Mouse (Mus musculus): ENCODE results near the gene Prrxl1.

Gene Prrxl1

DNA sequence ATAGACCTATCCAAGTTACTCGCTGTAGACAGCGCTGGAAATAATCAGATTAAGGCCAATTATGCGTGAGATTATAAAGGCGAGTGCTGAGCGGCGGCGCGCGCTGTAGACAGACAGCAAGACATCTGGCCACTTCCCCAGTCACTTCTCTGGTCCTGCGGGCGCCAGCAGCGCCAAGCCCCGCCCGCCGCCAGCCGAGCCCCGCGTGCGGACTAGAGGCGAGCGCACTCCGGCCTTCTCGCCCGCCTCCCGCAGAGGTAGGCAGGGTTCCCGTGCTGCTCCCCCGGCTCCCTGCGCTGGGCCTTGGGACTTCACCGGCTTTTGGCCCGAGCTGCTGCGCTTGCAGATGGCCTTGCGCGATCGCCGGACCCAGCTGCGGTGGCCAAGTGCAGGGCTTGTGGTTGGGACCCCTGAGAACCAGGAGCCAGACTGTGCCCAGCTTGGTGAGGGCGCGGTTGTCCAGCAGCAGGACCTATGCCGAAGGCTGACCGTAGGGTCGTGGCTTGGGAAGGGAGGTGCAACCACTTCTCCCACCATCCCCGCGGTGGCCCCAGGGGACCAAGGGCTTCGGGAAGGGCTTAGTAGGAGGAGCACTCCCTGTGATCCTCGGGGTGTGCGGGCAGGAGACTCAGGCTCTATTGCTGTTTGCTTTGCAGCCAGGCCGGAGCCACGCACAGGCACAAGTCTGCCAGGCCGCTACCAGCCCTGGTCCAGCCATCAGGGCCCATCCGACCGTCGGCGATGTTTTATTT, at the start of gene Prrxl1:
Gene Prrxl1, plus strand, starts transcription at position 118 of the 752 bp plus-strand sequence.
- DNase-seq, result no peak

DNA sequence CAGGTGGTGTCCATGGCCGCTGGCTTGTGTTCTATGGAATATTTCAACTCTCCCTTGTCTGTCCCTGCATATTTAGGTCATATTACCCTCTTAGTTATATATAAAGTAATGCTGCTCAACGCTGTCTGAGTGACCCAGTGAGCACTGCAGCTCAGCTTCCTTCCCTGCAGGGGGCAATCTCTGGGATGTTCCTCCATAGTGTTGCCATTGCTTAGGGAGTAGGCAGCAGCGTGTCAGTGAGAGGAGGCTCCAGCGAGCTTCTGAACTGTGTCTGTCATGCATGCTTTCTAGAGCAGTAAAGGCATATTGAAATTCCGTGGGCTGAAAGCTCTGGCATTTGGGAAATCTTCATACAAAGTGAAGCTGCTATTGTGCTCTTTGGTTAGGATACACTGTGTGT, 47.4 kb upstream of the Prrxl1 start:
- DNase-seq, result no peak

DNA sequence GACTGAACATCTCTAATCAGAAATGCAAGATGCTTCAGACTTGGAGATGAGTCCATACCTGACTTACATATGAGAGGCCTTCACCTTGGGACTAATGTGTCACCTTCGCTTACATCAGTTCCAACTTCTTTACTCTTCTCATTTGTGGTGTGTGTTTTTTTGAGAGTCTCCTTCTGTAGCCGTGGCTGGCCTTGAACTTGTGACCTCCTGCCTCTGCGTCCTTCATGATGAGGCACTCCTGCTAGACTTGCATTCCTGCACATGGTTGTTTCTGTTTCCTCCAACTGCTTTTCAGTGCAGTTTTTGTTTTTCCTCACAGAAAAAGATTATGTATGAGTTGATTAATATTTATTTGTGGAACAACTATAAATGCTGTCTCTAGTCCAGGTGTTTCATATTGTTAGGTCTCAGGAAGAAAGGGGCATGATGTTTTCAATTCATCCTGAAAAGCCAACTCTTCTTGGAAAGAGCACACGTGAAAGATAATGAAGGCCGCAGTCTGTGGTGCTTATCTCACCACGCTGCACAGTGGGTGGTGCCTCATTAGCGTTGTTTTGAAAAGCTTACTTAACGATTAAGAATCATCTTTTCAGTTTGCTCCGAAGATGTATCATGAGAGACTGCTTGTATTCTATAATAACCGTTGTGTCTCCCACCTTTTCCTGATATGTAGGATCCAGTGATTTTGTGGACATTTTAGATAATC, 45.9 kb upstream of the Prrxl1 start:
- no peak for DNase-seq

DNA sequence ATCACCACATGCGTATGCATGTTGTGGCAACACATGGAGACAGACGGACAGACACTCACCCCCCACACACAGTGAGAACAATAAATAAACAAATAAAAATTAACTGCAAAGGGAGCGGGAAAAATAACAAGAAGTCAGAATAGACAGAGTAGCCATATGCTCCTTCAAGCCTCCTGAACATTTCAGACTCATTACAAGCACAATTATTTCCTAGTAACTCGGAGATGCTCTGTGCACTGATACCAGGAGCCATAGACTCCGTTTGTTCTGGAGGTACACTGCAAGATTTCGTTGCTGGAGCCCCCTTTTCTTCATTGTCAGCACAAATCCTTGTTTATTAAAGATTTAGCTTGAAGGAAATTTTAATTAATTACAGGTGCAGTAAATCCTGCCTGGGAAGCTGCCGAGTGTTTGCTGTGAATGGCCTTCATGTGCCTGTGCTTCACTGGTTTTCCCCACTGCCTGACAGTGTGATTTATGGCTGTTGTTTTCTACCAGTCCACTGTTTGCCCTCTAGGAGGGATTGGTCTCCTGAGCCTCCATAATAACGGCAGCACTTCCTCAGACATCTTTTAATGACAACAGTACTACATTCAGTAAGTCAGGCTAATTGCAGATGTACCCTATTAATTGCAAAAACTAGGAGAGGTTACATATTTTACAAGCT, 44.2 kb upstream of the Prrxl1 start:
- DNase-seq, result no peak

DNA sequence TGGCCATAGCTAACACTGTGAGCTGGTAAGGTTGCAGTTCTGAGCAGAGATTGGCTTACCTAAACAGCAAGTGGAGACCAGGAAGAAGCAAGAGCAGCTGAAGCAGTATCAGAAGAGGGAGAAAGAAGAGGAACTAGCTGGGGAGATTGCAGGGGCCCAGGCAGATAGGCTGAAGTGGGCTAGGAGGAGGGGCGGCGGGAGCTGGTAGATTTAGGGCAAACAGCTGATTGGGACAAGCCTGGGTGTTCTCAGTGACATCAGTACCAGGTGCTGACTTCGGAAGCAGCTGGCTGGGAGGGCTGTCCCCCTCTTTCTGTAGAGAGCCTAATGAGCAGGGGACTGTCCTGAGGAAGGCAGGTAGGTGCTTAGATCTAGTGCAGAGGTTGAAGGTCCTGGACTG, 37.8 kb upstream of the Prrxl1 start:
- DNase-seq, result no peak

DNA sequence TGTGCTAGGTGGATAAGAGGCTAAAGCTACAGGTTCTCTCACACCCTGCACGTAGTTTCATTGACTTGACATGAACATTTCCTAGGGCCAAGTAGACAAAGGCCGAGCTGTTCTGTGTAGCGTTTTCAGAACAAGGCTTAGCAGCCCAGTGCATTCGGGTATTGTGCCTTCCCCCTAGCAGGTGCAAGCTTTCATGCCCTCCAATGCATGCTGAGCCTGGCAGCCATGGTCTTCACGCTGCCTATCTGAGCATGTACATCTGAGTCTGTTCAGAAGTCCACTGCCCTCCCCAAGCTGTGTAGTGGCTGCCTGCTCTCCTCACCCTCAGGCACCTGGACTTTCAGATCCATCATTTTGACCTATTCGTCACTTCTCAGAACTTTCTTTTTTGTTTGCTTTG, 35.5 kb upstream of the Prrxl1 start:
- no peak for DNase-seq

DNA sequence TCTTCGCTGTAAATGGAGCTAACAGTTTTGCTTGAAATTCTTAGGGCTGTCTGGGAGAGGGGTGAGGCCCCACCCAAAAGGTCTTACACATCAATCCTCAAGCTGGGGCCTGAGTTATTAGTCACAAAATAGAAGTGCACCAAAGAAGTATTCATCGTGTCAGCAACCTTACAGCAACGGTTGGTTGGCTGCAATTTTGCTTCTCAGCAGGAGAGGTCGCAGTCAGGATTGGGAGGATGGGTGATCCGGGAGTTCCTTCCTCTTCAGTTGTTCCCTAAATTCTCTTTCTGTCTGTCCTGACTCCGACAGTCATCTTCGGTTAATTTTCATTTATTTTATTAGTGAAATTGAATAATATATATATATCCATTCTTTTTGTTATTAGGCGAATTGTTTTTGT, 26.7 kb upstream of the Prrxl1 start:
- no peak for DNase-seq

DNA sequence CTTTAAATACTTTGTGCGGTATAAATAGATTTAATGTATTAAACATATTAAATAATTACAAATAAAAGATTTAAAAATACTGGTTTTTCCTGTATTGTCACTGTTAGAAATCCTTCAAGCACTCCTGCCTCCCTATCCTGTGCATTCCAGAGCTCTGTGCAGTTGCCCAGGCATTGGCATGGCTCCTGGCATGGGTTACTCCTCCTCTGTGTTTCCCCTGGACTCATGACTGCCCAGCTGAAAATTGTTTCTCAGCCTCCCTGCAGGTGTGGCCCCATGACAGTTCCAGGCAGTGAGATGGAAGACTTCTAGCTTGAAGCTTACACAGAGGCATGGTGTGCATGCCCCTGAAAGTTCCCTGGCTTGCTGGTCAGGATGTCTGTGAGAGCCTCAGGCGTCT, 20.8 kb upstream of the Prrxl1 start:
- DNase-seq, result no peak

DNA sequence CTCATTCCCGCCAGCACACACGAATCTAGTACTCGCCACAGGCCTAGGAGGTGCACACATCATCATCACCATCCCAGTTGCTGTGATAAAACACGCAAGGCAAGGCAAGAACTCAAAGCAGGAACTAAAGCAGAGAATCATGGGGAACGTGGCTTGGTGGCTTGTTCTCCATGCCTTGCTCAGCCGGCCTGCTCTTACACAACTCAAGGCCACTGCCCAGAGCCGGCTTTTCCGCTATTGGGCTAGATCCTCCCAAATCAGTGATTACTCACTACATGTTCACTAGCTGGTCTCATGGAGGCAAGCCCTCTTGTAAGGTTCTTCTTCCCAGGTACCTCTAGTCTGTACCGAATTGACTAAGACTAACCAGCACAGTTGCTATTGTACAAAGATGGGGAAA, 15.5 kb upstream of the Prrxl1 start:
- DNase-seq, result no peak

DNA sequence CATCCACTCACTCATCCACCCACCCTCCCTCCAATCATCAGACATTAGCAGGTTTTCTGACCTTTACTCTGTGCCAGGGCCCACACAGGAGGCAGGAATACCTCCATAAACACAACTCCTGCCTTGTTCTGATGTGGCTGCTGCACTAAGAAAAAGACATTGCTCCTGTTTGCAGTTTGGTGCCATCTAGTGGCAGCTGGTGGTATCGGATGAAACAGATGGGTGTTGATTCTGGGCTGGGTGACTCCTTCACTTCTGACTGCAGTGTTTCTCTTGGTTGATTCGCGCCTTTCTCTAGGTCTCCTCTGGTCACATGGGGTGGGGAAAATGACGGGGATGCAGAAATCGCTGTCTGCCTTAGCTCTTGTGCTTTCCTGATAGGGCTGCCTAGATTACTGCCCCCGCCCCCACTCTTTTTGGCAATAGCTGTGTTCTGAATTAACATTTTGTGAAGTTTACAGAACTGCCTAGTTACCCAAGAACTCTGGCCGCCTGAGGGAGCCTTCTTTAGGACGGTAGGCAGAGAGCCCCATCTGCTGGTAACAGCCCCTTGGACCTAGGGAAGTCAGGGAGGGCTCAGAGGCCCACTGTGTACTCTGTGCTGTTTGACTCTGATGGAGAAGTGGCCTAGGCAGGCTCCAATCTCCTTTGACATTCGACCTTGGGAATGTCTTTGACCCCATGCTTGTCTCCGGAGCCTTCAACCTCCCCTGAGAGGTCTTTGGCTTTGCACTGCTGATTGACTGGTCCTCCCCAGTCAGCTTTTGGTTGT, 12.0 kb upstream of the Prrxl1 start:
- peak; percentile 30 to 37 for DNase-seq

DNA sequence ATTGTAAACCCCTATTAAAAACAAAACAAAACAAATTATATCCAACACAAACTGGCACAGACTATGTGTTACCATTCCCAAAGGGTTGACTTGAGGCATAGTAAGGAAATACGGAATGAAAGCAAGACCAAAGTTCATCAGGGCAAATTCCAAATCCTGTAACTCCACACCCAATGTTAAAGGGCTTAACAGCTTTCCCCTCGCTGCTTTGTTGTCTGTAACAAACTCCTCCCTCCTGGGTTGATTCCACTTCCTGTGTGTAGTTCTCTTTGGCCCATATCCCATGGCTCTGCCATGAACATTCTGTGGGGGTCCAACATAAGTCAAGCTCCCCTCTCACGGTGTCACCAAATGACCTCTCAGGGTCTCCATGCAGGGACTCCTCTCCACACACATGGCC, 8.8 kb upstream of the Prrxl1 start:
- no peak for DNase-seq

DNA sequence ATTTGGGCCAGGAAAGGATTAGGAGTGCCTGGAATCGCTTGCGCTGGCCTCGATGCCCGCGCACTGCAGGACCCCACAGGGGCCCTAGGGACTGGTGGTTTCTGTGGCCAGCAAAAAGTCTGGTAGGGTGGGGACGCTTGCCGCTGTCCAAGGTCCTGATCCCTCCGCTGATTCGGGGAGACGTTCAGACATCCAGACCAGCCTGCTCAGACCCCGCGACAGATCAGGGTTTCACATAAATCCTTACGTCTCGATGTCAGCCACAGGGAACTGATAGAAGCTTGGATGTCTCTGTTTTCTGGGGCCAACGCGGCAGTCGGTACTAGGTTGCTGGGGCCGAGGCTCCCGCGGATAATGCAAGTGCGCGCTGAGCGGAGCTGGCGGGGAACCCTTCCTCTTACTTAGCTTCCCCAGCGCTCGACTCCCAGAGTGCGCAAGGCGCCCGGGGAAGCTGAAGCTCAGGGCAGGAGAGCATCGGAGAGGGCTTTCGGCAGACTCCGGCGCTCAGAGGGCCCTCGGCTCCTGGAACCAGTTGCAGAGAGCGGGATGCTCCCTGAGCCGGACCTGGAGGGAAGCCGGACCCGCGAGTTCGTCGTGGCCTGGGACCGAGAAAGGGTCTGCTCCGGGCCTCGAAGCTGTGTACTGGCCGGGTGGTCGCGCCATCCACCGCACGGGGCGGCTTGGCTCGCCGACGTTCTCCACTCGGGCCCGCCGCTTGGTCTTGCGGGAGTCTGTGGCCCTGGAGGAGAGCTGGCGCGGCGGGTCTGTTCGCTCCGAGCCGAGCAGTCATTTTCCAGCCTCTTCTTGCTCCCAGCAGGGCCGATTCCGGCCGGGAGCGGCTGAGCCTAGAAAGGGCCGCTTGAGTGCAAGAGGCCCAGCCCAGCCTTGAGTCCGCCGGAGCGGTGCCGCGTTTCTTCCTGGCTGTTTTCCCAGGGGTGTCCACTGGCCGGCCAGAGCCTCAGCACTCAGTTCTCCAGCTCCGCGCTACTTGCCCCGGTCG, 1.7 kb upstream of the Prrxl1 start:
- DNase-seq, result peak; percentile 10 to 18

DNA sequence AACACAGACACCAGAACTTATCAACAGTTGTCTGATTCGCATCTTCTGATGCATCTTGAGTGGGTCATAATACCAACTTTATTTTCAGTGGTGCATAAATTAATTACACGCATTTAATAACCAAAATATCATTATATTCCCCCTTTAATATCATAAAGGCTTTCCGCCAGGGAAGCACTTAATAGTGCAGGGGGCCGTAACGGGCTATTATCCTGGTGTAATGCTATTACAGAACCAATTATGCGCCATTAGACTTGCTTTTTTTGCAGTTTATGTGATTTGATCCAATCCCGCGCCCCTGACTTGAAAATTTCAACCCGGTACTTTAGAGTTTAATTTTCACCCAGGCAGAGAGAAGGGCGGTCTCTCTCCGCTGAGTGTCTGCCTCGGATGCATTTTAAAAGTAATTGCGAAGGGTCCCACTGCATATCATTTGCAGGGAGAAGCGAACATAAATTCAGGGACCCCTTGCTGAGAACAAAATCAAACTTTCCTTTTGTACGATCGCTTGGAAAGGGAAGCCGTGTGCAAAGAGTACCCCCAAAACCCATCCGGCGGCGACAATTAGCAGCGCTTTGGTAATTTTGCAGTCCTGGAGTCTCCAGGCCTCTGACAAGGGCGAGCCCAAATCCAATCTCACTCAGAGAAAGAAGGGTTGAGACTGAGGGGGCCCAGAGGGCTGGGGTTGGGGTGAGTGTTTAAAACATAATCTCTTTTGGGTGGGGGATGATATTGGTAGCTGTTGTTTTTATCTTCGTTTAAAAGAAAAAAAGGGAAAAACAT, 579 bp upstream of the Prrxl1 start:
- DNase-seq, result no peak

DNA sequence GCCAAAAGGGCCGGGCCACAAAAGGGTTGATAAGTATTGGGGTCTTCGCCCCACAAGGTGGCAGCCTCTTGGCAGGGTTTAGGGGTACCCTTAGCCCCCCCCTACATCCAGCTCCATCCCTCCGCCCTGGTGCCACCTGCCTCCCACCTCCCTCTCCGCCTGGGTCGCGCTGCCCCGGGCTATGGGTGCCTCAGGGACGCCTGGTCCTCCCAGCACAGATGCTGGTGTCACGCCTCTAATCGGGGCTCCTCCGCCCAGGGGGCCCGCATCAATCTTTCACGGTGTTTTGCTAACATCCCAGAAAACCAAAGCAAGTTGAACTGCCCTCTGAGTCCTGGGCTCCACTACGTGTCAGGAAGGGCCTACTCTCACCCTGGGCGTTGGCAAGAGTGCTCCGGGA, 903 bp downstream of the Prrxl1 start:
- no peak for DNase-seq

DNA sequence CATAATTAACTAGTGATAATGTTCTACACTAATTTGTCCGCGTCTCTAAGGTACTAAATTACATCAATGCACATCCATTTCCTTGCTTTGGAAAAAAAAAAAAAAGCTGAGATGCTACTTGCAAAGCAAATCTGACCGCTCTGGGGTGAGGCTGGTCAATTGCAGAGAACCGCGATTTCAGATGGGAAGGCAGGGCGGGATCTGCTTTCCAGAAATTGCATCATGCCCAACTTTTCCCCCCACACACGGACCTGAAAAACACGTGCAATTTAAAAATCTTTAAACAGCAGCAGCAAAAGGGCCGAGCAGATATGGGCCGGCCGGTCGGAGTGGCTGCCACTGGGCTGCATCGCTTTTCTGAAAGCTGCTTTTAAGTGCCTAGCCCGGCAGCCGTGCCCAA, 6.3 kb downstream of the Prrxl1 start:
- DNase-seq, result no peak

DNA sequence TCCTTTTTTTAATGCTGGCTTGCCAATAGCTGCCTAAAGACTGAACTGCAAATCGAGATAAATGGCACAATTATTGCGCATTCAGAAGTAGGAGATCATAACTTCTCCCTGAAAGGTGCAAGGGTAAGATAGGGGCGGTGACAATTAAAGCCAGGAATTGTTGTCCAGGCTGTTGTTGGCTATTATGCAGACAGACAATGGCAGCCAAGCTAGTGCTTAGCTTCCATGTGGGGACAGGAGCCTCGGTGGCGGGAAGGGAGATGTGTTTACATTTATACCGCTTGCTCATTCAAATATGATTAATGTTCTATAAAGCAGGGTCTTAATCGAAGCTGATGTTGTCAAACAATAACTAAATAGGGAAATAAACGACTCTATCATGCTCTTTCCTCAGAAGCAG, 7.1 kb downstream of the Prrxl1 start:
- no peak for DNase-seq

DNA sequence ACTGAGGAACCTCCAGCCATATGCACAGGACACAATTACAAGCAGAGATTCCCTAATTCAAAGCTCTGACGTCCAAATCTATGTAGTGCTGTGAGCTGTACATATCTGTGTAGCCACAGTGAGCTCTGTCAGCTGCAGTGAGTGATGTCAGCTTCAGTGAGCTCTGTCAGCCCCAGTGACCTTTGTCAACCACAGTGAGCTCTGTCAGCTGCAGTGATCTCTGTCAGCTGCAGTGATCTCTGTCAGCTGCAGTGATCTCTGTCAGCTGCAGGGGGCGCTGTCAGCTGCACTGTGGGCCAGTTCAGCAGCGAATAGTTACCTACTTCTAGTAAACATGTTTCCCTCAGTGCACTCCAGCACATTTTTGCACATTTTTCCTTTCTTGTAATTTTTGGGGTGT, 10.2 kb downstream of the Prrxl1 start:
- peak in 1 of 2 experiments; percentile 2 for DNase-seq

DNA sequence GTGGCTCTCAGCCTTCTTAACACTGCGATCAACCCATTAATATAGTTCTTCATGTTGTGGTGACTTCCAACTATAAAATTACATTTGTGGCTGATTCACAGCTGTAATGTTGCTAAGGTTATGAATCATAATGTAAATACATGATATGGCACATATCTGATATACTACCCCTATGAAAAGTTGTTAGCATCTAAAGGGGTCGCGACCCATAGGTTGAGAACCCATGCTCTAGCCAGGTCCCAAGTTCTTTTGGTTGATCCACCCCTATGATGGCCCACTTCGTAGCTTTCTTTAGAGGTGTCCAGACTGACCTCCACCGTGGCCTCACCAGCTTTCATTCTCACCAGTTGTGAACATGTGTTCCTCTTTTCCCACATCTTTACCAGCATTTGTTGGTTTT, 18.0 kb downstream of the Prrxl1 start:
- no peak for DNase-seq

DNA sequence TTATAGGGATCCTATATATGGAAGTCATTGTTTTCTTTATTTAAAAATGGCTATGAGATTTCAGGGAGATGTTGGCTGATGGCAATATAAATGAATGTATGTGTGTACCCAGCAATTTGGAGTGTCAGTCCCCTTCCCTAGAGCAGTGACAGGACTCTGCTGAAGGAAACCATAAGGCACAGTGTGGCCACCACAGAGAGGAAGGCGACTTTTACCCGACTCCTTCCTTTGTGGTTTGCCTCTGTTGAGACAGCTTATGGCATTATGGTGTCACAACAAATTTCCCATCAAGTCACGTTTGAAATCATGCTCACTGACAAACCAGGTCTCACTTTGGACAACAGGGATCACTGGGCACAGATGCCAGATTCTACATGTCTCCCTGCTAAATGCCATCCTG, 25.0 kb downstream of the Prrxl1 start:
- DNase-seq, result no peak

DNA sequence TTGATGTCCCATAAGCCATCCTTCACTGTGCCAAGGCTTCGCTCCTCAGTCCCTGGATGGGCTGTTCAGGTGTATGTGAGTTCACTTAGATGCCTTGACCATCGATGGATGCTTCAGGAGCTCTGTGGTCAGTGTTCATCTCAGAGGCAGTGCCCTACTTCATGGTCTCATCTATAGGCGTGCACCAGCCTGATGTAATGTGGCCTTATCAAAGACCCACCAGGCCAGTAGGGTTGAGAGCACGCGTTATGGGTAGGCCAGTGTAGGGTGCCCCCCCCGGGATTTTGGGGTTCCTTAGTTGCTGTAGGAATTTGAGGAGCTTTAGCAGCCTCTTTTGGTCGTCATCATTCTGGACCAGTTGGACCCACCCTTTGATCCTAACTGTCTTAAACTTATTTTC, 25.6 kb downstream of the Prrxl1 start:
- DNase-seq, result no peak

DNA sequence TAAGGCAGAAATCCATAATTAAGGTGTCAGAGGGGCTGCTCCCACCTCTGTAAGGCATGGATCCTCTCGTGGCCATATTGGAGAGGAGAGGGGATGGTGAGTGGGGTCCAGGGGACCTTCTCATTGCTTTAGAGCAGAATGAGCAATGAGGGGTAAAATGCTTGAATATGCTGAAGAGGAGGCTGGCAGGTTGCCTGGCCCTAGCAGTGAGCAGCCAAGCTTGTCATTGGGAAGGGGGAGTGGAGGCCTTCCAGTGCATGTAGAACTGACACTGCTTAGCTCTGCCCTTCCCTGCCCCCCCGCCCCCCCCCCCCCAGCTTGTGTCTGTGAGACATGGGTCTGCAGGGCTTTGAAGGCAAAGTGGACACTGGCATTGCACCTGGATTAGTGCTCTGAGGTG, 28.1 kb downstream of the Prrxl1 start:
- DNase-seq, result no peak

Measured in lung, adult 18-20 months (tissue).